Comparison of ENCODE assay signal across 10 mouse cellular contexts in genomic region chr5:150408979-150409378, GRCm38 (mm10).
A peak's percentile ranks its signal among the peaks of the same experiment; 100 is the strongest.
DNase-seq lines count a peak whose midpoint lies in the region; ATAC-seq and TF ChIP-seq lines count a peak whose summit lies in the region.
"Had no signal": no experiment of that assay in that cellular context is flagged by ENCODE, and none has a peak within 500 bp of the region (broad histone marks: within the 10 kb centered on the region; RNA-seq: fewer than 3 reads in every experiment).

No protein-coding gene starts in this region.

- H3K4me2 ChIP-seq in kidney, postnatal 0 days (ENCODE audit: low read length) = 0 out of 2 replicates have a peak overlapping the region, but pooled peaks have one; percentile 10
- H3K4me2 ChIP-seq in neural tube, embryonic 15.5 days = no peak overlapping the region
- H3K4me2 ChIP-seq: forebrain, embryonic 15.5 days had no signal

- no peak for DNase-seq in heart, embryonic 10.5 days (ENCODE audit: low spot score)
- no peak for DNase-seq in heart, adult 9 months (ENCODE audit: low spot score in 2 of 2)
- DNase-seq in lung, postnatal 10 days = peak; percentile 31
- no peak for DNase-seq in lung, adult 2 months
- peak; percentile 64 for DNase-seq in kidney, postnatal 0 days (ENCODE audit: low spot score)
- DNase-seq in right cerebral cortex, postnatal 36 days (ENCODE audit: low spot score in 2 of 2) = no peak
- DNase-seq in cerebellum, adult 2 months = no peak

- no peak overlapping the region for H3K9ac ChIP-seq in kidney, postnatal 0 days (ENCODE audit: low read depth, low read length)
- H3K9ac ChIP-seq in neural tube, embryonic 15.5 days (replicated peaks) = no peak overlapping the region
- H3K9ac ChIP-seq: forebrain, embryonic 15.5 days had no signal

- no peak overlapping the region for H3K4me3 ChIP-seq in heart, embryonic 10.5 days
- no peak overlapping the region for H3K4me3 ChIP-seq in lung, adult 2 months (replicated peaks; ENCODE audit: extremely low read depth, low read depth, low read length)
- no peak overlapping the region for H3K4me3 ChIP-seq in kidney, postnatal 0 days (replicated peaks; ENCODE audit: low read depth, low read length)
- H3K4me3 ChIP-seq in neural tube, embryonic 15.5 days (replicated peaks) = no peak overlapping the region
- no peak overlapping the region for H3K4me3 ChIP-seq in cerebellum, adult 2 months (replicated peaks; ENCODE audit: insufficient read depth, low read depth, low read length)
- H3K4me3 ChIP-seq: forebrain, embryonic 15.5 days had no signal

- TF ChIP-seq CTCF in lung, adult 2 months (IDR thresholded peaks at IDR 0.05; ENCODE audit: insufficient read depth, low read length) = no peak
- TF ChIP-seq CTCF in kidney, postnatal 0 days (IDR thresholded peaks at IDR 0.05; ENCODE audit: low read depth) = no peak
- TF ChIP-seq CTCF in cerebellum, adult 2 months (IDR thresholded peaks at IDR 0.05; ENCODE audit: borderline replicate concordance, insufficient read depth, low read depth, low read length) = no peak

- peaks cover 41% of the 10 kb centered on the region for H3K36me3 ChIP-seq in heart, embryonic 10.5 days
- H3K36me3 ChIP-seq in kidney, postnatal 0 days (ENCODE audit: insufficient read depth, low read length) = no peaks in the 10 kb centered on the region
- peaks cover 50% of the 10 kb centered on the region for H3K36me3 ChIP-seq in neural tube, embryonic 15.5 days

- peak; percentile 68; the same call in 1 of the 2 replicates for ATAC-seq in kidney, postnatal 0 days (replicated peaks; ENCODE audit: low FRiP score, low read depth)
- ATAC-seq in neural tube, embryonic 15.5 days (ENCODE audit: low FRiP score) = no peak
- ATAC-seq: forebrain, embryonic 15.5 days; hindbrain, embryonic 16.5 days had no signal

- no peaks in the 10 kb centered on the region for H3K27me3 ChIP-seq in heart, embryonic 10.5 days (ENCODE audit: insufficient read depth, poor library complexity, severe bottlenecking)
- no peaks in the 10 kb centered on the region for H3K27me3 ChIP-seq in kidney, postnatal 0 days (ENCODE audit: insufficient read depth, low read length)
- no peaks in the 10 kb centered on the region for H3K27me3 ChIP-seq in neural tube, embryonic 15.5 days (replicated peaks)
- H3K27me3 ChIP-seq in cerebellum, adult 2 months (ENCODE audit: control insufficient read depth, insufficient read depth, low read length) = no peaks in the 10 kb centered on the region
- H3K27me3 ChIP-seq: forebrain, embryonic 15.5 days had no signal

- peak overlapping the region; percentile 56 for H3K27ac ChIP-seq in heart, embryonic 10.5 days
- peak overlapping the region; percentile 79 for H3K27ac ChIP-seq in kidney, postnatal 0 days
- H3K27ac ChIP-seq in neural tube, embryonic 15.5 days (replicated peaks) = peak overlapping the region; percentile 41; the same call in 1 of the 2 replicates
- no peak overlapping the region for H3K27ac ChIP-seq in cerebellum, adult 2 months (ENCODE audit: insufficient read depth, low read length)
- H3K27ac ChIP-seq: forebrain, embryonic 15.5 days had no signal

- no peaks in the 10 kb centered on the region for H3K9me3 ChIP-seq in heart, embryonic 10.5 days
- H3K9me3 ChIP-seq in kidney, postnatal 0 days (replicated peaks; ENCODE audit: low read length) = no peaks in the 10 kb centered on the region
- no peaks in the 10 kb centered on the region for H3K9me3 ChIP-seq in neural tube, embryonic 15.5 days (replicated peaks)
- H3K9me3 ChIP-seq: forebrain, embryonic 15.5 days had no signal

- no peak for TF ChIP-seq POLR2A in lung, adult 2 months (IDR thresholded peaks at IDR 0.05; ENCODE audit: borderline replicate concordance, extremely low read depth, low read depth, low read length)
- TF ChIP-seq POLR2A in cerebellum, adult 2 months (IDR thresholded peaks at IDR 0.05; ENCODE audit: borderline replicate concordance, insufficient read depth, low read length) = no peak

- WGBS in heart, embryonic 10.5 days = 77% methylated on average over 8 of the region's 8 CpGs
- WGBS in lung, adult 2 months = 60% methylated on average over 8 of the region's 8 CpGs
- WGBS in kidney, postnatal 0 days = 50% methylated on average over 8 of the region's 8 CpGs
- 78% methylated on average over 8 of the region's 8 CpGs for WGBS in neural tube, embryonic 15.5 days
- 84% methylated on average over 8 of the region's 8 CpGs for WGBS in cerebellum, adult 2 months

- peaks cover 16% of the 10 kb centered on the region for H3K4me1 ChIP-seq in heart, embryonic 10.5 days
- H3K4me1 ChIP-seq in lung, adult 2 months (ENCODE audit: control insufficient read depth, insufficient read depth, low read length) = no peaks in the 10 kb centered on the region
- H3K4me1 ChIP-seq in kidney, postnatal 0 days (replicated peaks; ENCODE audit: insufficient read depth, low read length) = peaks cover 8% of the 10 kb centered on the region
- peaks cover 4% of the 10 kb centered on the region for H3K4me1 ChIP-seq in neural tube, embryonic 15.5 days
- H3K4me1 ChIP-seq in cerebellum, adult 2 months (ENCODE audit: control insufficient read depth, insufficient read depth, low read length) = no peaks in the 10 kb centered on the region
- H3K4me1 ChIP-seq: forebrain, embryonic 15.5 days had no signal

Comparison
In these comparisons a context has a peak if more than half of its experiments do, and no peak if none do; other contexts are left out.
1. DNase-seq: peak in lung, postnatal 10 days (single experiment) and kidney, postnatal 0 days (single experiment); none in heart, embryonic 10.5 days (single experiment), heart, adult 9 months (0 of 2), lung, adult 2 months (single experiment), right cerebral cortex, postnatal 36 days (0 of 2) and cerebellum, adult 2 months (0 of 2).